Mouse (Mus musculus): ENCODE results near the gene Gm7970.
"Not testable (repeated sequence)": the region's sequence is repeated elsewhere in the genome, so short reads cannot be mapped to it uniquely, and the experiment has no call there.

Gm7970 gene

DNA sequence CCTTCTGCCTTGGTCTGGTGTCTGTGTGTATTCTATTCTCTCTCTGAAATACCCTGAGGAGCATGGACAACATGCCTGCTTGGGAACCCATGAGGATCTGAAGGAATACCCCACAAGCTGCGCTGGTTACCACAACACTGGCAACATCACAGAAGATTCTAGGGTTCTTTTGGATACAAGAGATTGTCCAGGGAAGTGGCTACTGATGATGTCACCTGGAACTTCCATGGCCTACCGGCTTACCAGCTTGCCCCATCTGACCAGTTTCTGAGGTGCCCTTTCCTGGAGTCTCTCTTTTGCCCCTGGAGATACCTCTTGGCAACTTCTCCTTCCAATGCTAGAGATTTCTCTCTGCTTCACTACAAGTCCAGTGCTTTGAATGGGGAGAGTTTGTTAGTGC lies at the start of gene Gm7970:
Gm7970 (minus strand) TSS at position 101 of the 400 bp plus-strand sequence.
- not testable (repeated sequence) for DNase-seq (ENCODE audit: low read depth)

DNA sequence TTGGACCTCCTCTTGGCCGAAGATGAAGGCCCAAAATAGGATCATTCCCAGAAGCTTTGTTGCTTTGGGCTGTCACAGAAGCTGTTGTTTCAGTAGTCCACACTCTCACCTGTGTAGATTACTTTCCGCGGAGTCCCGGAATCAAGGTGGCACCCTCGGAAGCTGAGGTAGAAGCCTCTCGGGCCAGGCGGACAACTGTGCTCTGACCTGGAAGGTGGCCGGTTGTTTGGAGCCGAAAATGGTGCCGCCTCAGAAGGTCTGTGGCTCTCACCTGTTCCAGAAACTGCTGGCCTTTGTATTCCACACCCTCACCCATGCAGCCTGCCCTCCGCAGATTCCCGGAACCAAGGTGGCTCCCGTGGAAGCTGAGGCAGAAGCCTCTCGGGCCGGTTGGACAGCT lies 45.6 kb upstream of the Gm7970 start:
- not testable (repeated sequence) for DNase-seq (ENCODE audit: low read depth)

GRCm38 (mm10) chr14:41586346-41586745 lies 31.0 kb upstream of the Gm7970 start:
- not testable (repeated sequence) for DNase-seq (ENCODE audit: low read depth)

- DNase-seq (ENCODE audit: low read depth), result not testable (repeated sequence)
Observed at GRCm38 (mm10) chr14:41572911-41573310, 17.5 kb upstream of the Gm7970 start, which contains the start of gene 1700049E17Rik2. TSS of gene 1700049E17Rik2 (plus strand) at chr14:41573211.

- not testable (repeated sequence) for DNase-seq (ENCODE audit: low read depth)
Observed at GRCm38 (mm10) chr14:41524695-41525094, 30.7 kb downstream of the Gm7970 start.

GRCm38 (mm10) chr14:41520683-41521082 lies 34.7 kb downstream of the Gm7970 start:
- DNase-seq (ENCODE audit: low read depth), result not testable (repeated sequence)

Data from NIH3T3 (cell line).